Mouse (Mus musculus) heart, adult 2 months (tissue): ENCODE measurements around the gene Pld1.
A peak's percentile ranks its signal among the peaks of the same experiment; 100 is the strongest.

Experiments used
- CTCF ChIP-seq: fragments of 200-600 bp; IDR thresholded peaks from 2 replicates; pipeline ENCODE4 v1.8.1; 2022; ENCODE audit warnings: antibody characterized with exemption, mild to moderate bottlenecking, moderate library complexity
- EP300 ChIP-seq: fragments of 200-500 bp; IDR thresholded peaks from 2 replicates; pipeline ENCODE4 v1.6.1; 2011; ENCODE audit warnings: low read depth, low read length, control low read depth; ENCODE audit not compliant: insufficient read depth
- POLR2A ChIP-seq: fragments of 200-500 bp; IDR thresholded peaks from 2 replicates; pipeline ENCODE4 v1.6.1; 2011; ENCODE audit warnings: mild to moderate bottlenecking, low read depth, low read length, control low read depth; ENCODE audit not compliant: insufficient read depth

DNA sequence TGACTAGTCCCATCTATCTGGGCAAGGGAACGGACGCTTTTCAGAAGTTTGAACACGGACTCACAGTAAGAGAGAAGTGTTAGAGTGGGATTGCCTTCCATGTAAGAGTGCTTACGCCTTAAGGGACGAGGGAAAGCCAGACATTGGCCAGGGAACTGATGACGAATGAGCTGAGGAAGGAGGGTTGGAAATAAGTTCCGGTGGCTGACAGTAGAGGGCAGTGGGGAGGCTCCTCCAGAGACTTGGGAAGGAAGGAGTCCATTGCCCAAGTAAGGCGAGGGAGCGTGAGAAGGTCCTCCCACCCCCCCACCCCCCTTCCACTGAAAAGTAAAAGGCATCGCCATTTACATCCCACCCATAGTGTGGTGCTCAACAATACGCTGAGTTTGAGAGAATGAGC lies 69.2 kb downstream of the Pld1 start:
- TF ChIP-seq CTCF = peak; percentile 25
- no peak for TF ChIP-seq POLR2A
- TF ChIP-seq EP300 = no peak
